Mouse (Mus musculus): Measurements from ENCODE around the gene Spata7.

Spata7 gene

DNA sequence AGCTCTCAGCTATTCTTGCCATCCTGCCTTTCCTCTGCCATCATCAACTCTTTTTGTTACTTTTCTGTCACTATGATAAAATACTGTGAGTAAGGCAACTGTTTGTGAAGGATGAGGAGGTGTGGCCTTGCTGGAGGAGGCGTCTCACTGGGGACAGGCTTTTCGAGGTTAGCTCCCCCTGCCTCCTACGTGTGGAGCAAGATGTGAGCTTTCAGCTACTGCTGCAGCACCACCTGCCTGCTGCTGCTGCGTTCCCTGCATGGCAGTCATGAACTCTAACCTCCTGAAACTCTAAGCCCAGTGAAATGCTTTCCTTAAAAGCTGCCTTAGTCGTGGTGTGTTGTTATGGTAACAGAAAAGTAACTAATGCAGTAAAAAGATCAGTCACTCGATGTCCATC, 45.9 kb downstream of the Spata7 start:
- DNase-seq (ENCODE audit: low spot score): no peak

DNA sequence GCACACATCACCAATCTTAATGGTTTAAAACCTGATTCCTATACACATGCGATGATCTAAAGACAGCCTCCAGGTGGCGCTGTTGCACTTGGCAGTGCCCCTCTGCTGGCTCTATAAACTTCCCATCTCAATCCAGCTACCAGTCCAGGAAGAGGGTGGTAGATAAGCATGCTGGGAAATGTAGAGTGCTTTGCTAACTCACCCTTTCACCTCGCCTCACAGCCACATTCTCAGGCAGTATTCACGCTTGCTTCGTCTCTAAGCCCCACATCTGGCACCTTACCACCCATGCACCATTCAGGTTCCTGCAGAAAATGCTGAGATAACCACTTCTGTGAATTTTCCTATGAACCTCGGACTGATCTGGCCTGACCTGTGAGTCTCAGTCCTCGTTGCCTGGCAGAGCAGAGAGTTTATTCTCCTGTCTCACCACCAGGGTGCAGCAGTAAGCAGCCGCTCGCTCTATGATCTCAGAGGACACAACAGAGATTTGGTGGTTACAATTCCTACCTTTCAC, 46.7 kb downstream of the Spata7 start:
- peak; percentile 73 for DNase-seq (ENCODE audit: low spot score)

- DNase-seq (ENCODE audit: low spot score): no peak
Measured at GRCm38 (mm10) chr12:98676861-98677260, 48.9 kb downstream of the Spata7 start.

GRCm38 (mm10) chr12:98677336-98677735, 49.4 kb downstream of the Spata7 start:
- no peak for DNase-seq (ENCODE audit: low spot score)

DNA sequence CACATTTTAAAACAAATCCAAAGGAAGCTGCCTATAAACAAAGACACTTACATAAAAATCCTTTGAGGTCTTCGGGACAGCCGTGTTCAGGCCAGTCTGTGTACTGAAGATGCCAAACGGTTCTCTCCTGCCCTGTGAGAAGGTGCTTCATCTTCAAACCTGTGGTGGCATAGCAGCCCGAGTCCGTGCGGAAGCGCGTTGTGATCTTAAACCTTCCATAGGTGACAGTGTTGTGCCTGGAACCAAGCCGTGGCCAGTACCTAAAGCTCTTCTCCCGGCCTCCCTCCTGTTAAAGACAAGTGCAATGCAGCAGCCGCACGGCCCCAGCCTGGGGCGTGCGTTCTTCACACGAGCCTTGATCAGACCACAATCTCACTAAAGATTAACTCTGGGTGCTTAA, 51.9 kb downstream of the Spata7 start:
- no peak for DNase-seq (ENCODE audit: low spot score)

- no peak for DNase-seq (ENCODE audit: low spot score)
Measured at GRCm38 (mm10) chr12:98682196-98682595, 54.2 kb downstream of the Spata7 start.

GRCm38 (mm10) chr12:98683171-98683570, 55.2 kb downstream of the Spata7 start:
- DNase-seq (ENCODE audit: low spot score): no peak

DNA sequence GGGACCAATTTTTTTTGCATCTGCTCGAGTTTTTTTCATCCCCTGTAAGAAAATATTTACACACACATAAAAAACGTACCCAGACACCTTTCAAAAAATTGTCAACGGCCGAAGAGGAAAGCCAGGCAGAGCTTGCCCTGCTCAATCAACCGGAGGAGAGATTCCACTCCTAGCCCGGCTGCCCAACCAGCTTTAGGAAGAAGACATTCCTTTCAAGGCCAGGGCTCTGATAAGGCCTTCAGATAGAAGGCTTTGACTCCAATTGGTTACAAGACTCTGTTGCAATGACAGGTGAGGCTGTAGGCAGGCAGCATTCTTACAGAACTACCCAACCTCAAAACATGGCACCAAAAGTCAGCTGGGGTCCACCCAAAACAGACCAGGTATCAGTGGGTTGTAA, 55.6 kb downstream of the Spata7 start:
- no peak for DNase-seq (ENCODE audit: low spot score)

- no peak for DNase-seq (ENCODE audit: low spot score)
Measured at GRCm38 (mm10) chr12:98690230-98690629, 62.3 kb downstream of the Spata7 start.

- DNase-seq (ENCODE audit: low spot score): no peak
Measured at GRCm38 (mm10) chr12:98697202-98697601, 69.2 kb downstream of the Spata7 start.

- DNase-seq (ENCODE audit: low spot score): no peak
Measured at GRCm38 (mm10) chr12:98701564-98701963, 73.6 kb downstream of the Spata7 start.

DNA sequence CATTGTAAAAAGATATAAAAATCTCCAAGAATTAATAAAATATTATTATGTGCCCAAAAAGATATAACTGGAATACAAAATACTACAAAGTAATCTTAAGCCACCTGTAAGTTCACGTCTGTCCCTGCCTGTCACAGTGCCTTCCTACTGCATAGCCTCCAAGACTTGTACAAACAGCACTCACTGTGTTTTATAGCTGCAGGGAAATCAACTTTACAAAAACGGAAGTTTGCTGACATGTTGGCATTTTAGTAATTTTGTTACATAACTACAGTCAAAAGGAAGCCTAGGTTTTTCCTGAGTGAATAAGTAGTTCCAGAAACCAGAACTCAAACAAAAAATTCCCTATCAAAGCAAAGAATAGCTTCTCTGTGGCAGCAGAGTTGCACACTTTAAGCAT, 75.6 kb downstream of the Spata7 start:
- DNase-seq (ENCODE audit: low spot score): no peak

GRCm38 (mm10) chr12:98703961-98704360, 76.0 kb downstream of the Spata7 start:
- DNase-seq (ENCODE audit: low spot score): no peak

DNA sequence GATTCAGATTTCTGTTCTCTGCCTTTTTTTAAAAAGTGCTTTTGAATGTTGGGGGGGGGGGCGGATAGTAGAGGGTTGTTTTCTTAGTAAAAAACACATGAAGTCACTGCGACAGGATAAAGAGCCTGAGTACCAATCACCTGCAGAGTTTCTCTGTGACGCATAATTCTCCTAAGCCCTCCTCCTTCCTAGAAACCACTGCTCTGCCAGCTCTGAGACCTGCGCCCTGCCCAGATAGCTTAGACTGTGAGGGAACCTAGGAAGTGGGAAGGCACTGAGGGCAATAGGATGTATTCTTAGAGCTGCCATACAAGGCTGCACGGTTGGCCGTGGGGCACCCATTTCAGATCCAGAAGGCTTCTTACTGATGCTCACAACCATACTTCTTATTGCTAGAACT, 84.9 kb downstream of the Spata7 start:
- no peak for DNase-seq (ENCODE audit: low spot score)

DNA sequence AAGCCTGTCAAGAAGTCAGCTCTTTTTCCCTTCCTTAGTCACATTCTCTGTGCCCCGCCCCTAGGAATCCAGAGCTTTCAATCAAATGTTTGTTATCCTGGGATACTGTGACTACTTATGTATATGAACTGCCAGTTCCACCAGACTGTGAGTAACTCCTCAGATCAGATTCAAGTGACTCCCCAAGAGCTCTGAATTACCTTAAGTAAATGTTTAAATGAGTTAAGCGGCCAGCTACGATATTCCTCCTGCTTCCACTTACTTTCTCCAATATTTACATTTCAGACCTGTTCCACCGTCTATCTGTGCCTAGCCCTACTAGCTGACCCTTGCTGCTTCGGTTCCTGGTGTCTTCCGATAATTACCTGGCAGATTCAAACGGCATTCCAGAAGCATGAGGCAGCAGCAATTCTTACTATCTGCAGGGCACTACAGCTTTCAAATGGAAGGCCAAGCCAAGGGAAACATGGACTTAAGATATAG, 85.7 kb downstream of the Spata7 start:
- DNase-seq (ENCODE audit: low spot score): no peak

DNA sequence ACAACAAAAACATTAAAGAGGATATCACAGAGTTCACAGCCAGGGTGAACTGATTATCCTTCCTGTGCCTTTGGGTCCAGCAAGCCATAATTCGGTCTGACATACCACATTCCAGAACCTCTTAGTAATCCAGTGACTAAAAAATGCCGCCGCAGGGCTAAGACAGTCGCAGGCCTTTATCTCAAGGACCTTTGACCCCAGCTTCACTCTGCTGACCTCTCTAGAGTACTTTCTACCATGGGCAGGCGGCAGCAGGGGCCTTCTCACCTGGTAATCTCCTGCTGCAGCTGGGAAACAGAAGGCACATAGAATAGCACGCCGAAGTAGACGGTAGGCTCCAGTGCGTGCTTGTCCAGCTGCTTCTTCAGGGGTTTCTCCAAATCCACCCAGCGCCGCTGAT, 86.8 kb downstream of the Spata7 start:
- DNase-seq (ENCODE audit: low spot score): no peak

DNA sequence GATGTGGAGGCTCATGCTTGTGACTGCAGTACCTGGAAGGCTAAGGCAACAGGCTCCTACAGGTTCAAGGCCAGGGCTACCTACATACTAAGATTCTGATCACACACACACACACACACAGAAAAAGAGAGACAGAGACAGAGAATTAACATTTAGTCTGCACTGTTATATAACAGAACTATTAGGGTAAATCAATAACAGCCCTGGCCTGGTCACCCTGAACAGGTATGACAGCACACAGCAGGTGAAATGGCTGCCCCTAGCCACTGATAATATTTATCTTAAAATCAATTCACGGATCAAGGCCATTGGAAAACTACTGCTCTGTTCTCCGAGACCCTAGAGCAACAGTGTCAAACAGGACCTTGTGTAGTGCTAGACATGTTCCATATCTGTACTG, 88.2 kb downstream of the Spata7 start:
- DNase-seq (ENCODE audit: low spot score): no peak
